Comparison of ENCODE assay signal across 10 mouse cellular contexts in the genomic region with DNA sequence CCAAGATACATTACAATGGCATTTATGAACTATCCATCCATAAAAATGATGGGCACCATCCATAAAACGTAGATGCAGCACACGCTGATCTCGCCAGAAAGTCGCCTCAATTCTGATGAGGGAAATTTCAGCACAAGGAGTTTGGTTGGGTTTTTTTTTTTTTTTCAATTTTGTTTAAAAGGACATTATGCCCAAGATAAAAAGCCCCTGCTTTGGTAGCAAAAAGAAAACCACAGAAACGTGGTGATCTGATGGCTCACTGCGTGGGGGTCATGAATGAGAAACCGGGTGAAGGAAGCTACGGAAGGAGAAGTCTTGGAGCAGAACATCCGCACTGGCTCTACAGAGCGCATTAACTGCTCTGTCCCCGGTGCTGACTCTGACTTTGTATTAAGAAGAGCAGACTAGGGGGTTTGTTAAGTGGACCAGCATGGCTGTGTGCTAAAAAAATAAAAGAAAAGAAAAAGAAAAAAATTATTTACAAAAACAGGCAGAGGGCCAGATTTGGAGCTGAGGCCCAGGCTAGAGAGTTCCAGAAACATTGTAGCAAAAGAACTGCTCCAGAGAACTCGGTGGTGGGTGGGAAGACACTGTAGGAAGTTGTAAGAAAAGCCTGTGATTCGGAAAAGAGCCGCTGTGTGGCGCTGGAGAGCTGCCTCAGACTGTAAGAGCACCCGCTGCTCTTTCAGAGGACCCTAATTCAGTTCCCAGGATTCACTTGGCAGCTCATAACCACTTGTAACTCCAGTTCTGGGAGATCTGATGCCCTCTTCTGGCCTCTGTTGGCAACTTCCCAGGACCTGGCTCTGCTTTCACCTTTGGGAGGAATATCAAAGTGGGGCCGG. TPM values are rescaled to one million over a fixed set of nuclear protein-coding genes. Genes with fewer than 3 reads are reported as not detected.
A peak's percentile ranks its signal among the peaks of the same experiment; 100 is the strongest.
DNase-seq lines count a peak whose midpoint lies in the region; ATAC-seq and TF ChIP-seq lines count a peak whose summit lies in the region.
"Had no signal": no experiment of that assay in that cellular context is flagged by ENCODE, and none has a peak within 500 bp of the region (broad histone marks: within the 10 kb centered on the region; RNA-seq: fewer than 3 reads in every experiment).

No protein-coding gene starts in this region.

- H3K36me3 ChIP-seq in neural tube, embryonic 11.5 days (ENCODE audit: control insufficient read depth, insufficient read depth, low read length) = no peaks in the 10 kb centered on the region
- H3K36me3 ChIP-seq in testis, adult 2 months (ENCODE audit: control insufficient read depth, insufficient read depth, low read length) = no peaks in the 10 kb centered on the region
- H3K36me3 ChIP-seq: heart, embryonic 15.5 days; lung, embryonic 15.5 days had no signal

- H3K27me3 ChIP-seq in neural tube, embryonic 11.5 days (ENCODE audit: control insufficient read depth, insufficient read depth, low read length) = peaks cover 13% of the 10 kb centered on the region
- H3K27me3 ChIP-seq in testis, adult 2 months (ENCODE audit: control insufficient read depth, insufficient read depth, low read length) = no peaks in the 10 kb centered on the region

- intact Hi-C loops in gastrocnemius, adult 2 months (cut with DNase I) = loop anchor here (2.0 kb wide), 1 partner anchor 69 kb away; a partner anchor contains a TSS
- intact Hi-C loops in gastrocnemius, postnatal 36 days (cut with DNase I) = no loop called here

- no peak overlapping the region for H3K4me2 ChIP-seq in neural tube, embryonic 11.5 days (ENCODE audit: low read depth)
- H3K4me2 ChIP-seq: heart, embryonic 15.5 days; lung, embryonic 15.5 days had no signal

- no peak for DNase-seq in gastrocnemius, adult 2 months
- no peak for DNase-seq in gastrocnemius, postnatal 36 days
- DNase-seq in neural tube, embryonic 11.5 days (ENCODE audit: low spot score) = peak; percentile 59
- DNase-seq in neural tube, embryonic 10.5 days (ENCODE audit: extremely low spot score, low spot score) = no peak
- DNase-seq in forelimb bud, embryonic 11.5 days (ENCODE audit: low read depth, low spot score) = peak; percentile 34
- no peak for DNase-seq in heart, adult 8-10 months (ENCODE audit: low spot score)

- no peak overlapping the region for H3K27ac ChIP-seq in gastrocnemius, adult 2 months
- H3K27ac ChIP-seq in neural tube, embryonic 11.5 days (ENCODE audit: low read depth, low read length) = no peak overlapping the region
- no peak overlapping the region for H3K27ac ChIP-seq in testis, adult 2 months (ENCODE audit: control insufficient read depth, insufficient read depth, low read depth, low read length)
- H3K27ac ChIP-seq: heart, embryonic 15.5 days; lung, embryonic 15.5 days had no signal

- TF ChIP-seq CTCF in gastrocnemius, adult 2 months (IDR thresholded peaks at IDR 0.05) = peak; percentile 42; the same call in 1 of the 2 replicates
- TF ChIP-seq CTCF in testis, adult 2 months (IDR thresholded peaks at IDR 0.05; ENCODE audit: control insufficient read depth, insufficient read depth, insufficient replicate concordance, low read depth, low read length) = peak; percentile 67; the same call in 1 of the 2 replicates

- H3K4me3 ChIP-seq in gastrocnemius, adult 2 months = no peak overlapping the region
- no peak overlapping the region for H3K4me3 ChIP-seq in neural tube, embryonic 11.5 days (ENCODE audit: low read depth, low read length)
- no peak overlapping the region for H3K4me3 ChIP-seq in testis, adult 2 months (ENCODE audit: control insufficient read depth, low read depth, low read length)
- H3K4me3 ChIP-seq: heart, embryonic 15.5 days; lung, embryonic 15.5 days had no signal

- no peaks in the 10 kb centered on the region for H3K4me1 ChIP-seq in neural tube, embryonic 11.5 days (ENCODE audit: control insufficient read depth, insufficient read depth, low read length)
- H3K4me1 ChIP-seq in testis, adult 2 months (ENCODE audit: control insufficient read depth, insufficient read depth, low read length) = peaks cover 6% of the 10 kb centered on the region

- no peaks in the 10 kb centered on the region for H3K9me3 ChIP-seq in neural tube, embryonic 11.5 days (ENCODE audit: control insufficient read depth, low read length)
- H3K9me3 ChIP-seq: heart, embryonic 15.5 days; lung, embryonic 15.5 days had no signal

- WGBS in neural tube, embryonic 11.5 days = 66% methylated on average over 17 of the region's 17 CpGs

- no peak overlapping the region for H3K9ac ChIP-seq in neural tube, embryonic 11.5 days (ENCODE audit: low read length)
- H3K9ac ChIP-seq: heart, embryonic 15.5 days; lung, embryonic 15.5 days had no signal

- TF ChIP-seq POLR2A in testis, adult 2 months (IDR thresholded peaks at IDR 0.05; ENCODE audit: control insufficient read depth, low read depth, low read length) = no peak

- no peak for ATAC-seq in neural tube, embryonic 11.5 days (ENCODE audit: insufficient read depth, low FRiP score, low TSS enrichment)
- no peak; the same call in 1 of the 2 replicates for ATAC-seq in megakaryocyte-erythroid progenitor cell, adult 5-6 weeks (replicated peaks; ENCODE audit: low FRiP score, low TSS enrichment, poor library complexity, severe bottlenecking)

RNA-seq across cellular contexts. Expression of a gene that starts 1.6 kb away (rescaled TPM):
- total RNA-seq in gastrocnemius, adult 2 months (2021) = under 1 TPM in 1 of 2 experiments, not detected in 1; 0.33 TPM
- under 1 TPM; 0.10 to 0.89 TPM for total RNA-seq in gastrocnemius, postnatal 36 days (2021)
- polyA plus RNA-seq in neural tube, embryonic 11.5 days (2014; fragmentation: Nextera tagmentation; extraction: Ambion mirVana) = 0.58 and 1.4 TPM in 2 replicates
- polyA plus RNA-seq in testis, adult 2 months (2012; rRNA removed) = 0.17 and 0.30 TPM in 2 replicates
- 0.15 TPM in 1 of 2 replicates, not detected in the other for total RNA-seq in megakaryocyte-erythroid progenitor cell, adult 5-6 weeks (2014; fragmentation: Nextera tagmentation)
- total RNA-seq in megakaryocyte-erythroid progenitor cell, adult 5-6 weeks (2017) = 0.23 TPM in 1 of 2 replicates, not detected in the other
- total RNA-seq in heart, adult 8-10 months (2022) = 1 to 10 TPM in 1 of 4 experiments, under 1 TPM in 3; 0.44 to 1.8 (median 0.61) TPM

RNA-seq across cellular contexts. Expression of a gene that starts 6.4 kb away (rescaled TPM):
- total RNA-seq in gastrocnemius, adult 2 months (2021) = 1 to 10 TPM; 3.8 to 4.3 TPM
- 1 to 10 TPM; 3.1 to 4.5 TPM for total RNA-seq in gastrocnemius, postnatal 36 days (2021)
- polyA plus RNA-seq in neural tube, embryonic 11.5 days (2014; fragmentation: Nextera tagmentation; extraction: Ambion mirVana) = 35.9 and 42.5 TPM in 2 replicates
- polyA plus RNA-seq in testis, adult 2 months (2012; rRNA removed) = 61.7 and 72.6 TPM in 2 replicates
- 6.0 and 18.0 TPM in 2 replicates for total RNA-seq in megakaryocyte-erythroid progenitor cell, adult 5-6 weeks (2014; fragmentation: Nextera tagmentation)
- total RNA-seq in megakaryocyte-erythroid progenitor cell, adult 5-6 weeks (2017) = 5.2 and 10.6 TPM in 2 replicates
- 10 to 100 TPM; 10.7 to 13.5 (median 12.2) TPM for total RNA-seq in heart, adult 8-10 months (2022)

RNA-seq across cellular contexts. Expression of a gene that starts 38.0 kb away (rescaled TPM):
- 1 to 10 TPM; 6.0 to 6.5 TPM for total RNA-seq in gastrocnemius, adult 2 months (2021)
- total RNA-seq in gastrocnemius, postnatal 36 days (2021) = 1 to 10 TPM; 6.0 to 8.6 TPM
- 125 and 127 TPM in 2 replicates for polyA plus RNA-seq in neural tube, embryonic 11.5 days (2014; fragmentation: Nextera tagmentation; extraction: Ambion mirVana)
- polyA plus RNA-seq in testis, adult 2 months (2012; rRNA removed) = 16.3 and 18.3 TPM in 2 replicates
- 40.4 and 44.0 TPM in 2 replicates for total RNA-seq in megakaryocyte-erythroid progenitor cell, adult 5-6 weeks (2014; fragmentation: Nextera tagmentation)
- 26.4 and 51.9 TPM in 2 replicates for total RNA-seq in megakaryocyte-erythroid progenitor cell, adult 5-6 weeks (2017)
- total RNA-seq in heart, adult 8-10 months (2022) = 100 to 1,000 TPM; 124 to 159 (median 130) TPM

Comparison
In these comparisons a context has a peak if more than half of its experiments do, and no peak if none do; other contexts are left out.
1. DNase-seq: peak in neural tube, embryonic 11.5 days (single experiment) and forelimb bud, embryonic 11.5 days (single experiment); none in gastrocnemius, adult 2 months (single experiment), gastrocnemius, postnatal 36 days (0 of 2), neural tube, embryonic 10.5 days (single experiment) and heart, adult 8-10 months (single experiment).